Mouse (Mus musculus): Measurements from ENCODE around the gene Lrch1.

Gene Lrch1

DNA sequence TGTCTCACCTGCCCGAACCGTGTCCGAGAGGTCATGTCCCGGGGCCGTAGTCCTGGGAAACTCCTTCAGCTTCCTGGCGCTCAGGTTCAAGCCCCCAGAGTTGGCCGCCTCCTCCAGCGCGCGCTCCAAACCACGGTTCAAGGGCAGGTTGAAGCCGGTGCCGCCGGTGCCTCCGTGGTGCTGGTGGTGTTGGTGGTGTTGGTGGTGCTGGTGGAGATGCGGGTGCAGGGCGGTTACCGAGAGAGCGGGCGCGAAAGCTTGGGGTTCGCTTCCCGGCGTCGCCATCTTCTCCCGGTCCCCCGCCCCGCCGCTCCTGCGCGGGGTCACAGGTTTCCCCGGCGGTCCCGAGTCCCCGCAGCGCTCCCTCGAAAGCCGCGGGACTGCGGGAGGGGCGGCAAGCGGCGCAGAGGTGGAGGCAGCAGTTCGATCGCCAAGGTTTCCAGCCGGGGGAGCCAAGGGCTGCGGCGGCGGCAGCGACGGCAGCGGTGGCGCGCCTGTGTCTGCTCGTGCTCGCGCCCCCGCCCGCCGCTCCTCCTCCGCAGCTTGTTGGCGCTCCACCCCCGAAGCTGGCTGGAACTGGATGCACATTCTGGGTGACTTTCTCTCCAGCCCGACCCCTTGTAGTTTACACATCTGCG, at the start of gene Lrch1:
Gene Lrch1 (minus strand): TSS at position 501 of the 638 bp plus-strand sequence.
- DNase-seq (ENCODE audit: low spot score), result peak; percentile 87

GRCm38 (mm10) chr14:74997041-74997440, 49.4 kb upstream of the Lrch1 start:
- no peak for DNase-seq (ENCODE audit: low spot score)

GRCm38 (mm10) chr14:74996556-74996955, 48.9 kb upstream of the Lrch1 start:
- DNase-seq (ENCODE audit: low spot score), result peak; percentile 23

- peak; percentile 45 for DNase-seq (ENCODE audit: low spot score)
Measured at GRCm38 (mm10) chr14:74990504-74990903, 42.8 kb upstream of the Lrch1 start.

- DNase-seq (ENCODE audit: low spot score), result no peak
Measured at GRCm38 (mm10) chr14:74989909-74990308, 42.2 kb upstream of the Lrch1 start.

DNA sequence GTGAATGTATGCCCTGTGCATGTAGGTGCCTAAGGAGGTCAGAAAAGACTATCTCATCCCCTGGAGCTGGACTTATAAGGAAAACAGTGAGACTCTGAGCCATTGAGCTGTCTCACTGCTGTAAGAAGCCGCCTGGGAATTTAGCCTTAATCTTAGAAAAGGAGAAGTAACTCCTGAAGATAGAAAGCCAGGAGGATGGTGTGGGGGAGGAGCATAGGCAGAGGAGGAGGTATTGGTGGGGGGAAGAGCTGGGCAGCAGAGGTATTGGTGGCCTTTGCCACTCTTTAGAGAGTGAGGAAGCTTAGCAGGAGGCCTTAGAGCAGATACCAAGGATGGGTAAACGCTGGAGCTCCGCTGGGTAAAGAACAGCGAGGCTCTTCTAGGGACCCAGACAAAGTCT, 41.6 kb upstream of the Lrch1 start:
- DNase-seq (ENCODE audit: low spot score), result no peak

DNA sequence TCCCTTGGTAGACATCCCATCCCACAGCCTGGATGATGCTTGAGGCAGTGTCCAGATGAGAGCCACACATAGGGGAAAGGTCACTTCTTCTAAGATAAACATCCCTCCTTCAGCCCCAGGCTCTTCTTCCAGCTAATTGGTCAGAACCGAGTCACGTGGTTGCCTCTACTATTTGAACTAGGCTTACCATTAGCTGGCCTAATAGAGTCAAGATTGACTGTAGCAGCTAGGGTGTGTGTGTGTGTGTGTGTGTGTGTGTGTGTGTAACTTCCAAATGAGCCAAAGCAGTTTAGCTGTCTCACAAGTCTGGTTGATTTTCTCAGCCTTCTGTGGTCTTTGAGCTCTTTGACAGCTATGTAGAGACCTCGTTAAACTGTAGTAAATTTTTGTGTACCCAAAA, 38.9 kb upstream of the Lrch1 start:
- no peak for DNase-seq (ENCODE audit: low spot score)

DNA sequence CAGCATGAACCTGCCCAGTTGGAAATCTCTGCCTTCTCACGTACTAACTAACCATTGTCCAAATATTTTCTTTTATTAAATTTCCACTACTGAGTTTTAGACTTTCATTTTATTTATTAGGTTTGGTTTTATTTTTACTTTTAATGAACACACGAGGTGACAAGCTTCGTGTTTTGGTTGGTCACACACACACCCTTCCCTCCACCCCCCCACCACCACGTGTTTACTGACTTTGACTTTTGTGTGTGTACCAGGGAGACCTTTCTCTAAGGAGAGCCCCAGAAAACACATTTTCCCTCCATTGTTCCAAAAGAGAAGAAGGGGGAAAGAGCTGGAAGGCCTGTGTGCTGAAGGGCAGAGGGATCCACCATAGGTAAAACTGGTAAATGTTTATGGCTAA, 38.0 kb upstream of the Lrch1 start:
- no peak for DNase-seq (ENCODE audit: low spot score)

DNA sequence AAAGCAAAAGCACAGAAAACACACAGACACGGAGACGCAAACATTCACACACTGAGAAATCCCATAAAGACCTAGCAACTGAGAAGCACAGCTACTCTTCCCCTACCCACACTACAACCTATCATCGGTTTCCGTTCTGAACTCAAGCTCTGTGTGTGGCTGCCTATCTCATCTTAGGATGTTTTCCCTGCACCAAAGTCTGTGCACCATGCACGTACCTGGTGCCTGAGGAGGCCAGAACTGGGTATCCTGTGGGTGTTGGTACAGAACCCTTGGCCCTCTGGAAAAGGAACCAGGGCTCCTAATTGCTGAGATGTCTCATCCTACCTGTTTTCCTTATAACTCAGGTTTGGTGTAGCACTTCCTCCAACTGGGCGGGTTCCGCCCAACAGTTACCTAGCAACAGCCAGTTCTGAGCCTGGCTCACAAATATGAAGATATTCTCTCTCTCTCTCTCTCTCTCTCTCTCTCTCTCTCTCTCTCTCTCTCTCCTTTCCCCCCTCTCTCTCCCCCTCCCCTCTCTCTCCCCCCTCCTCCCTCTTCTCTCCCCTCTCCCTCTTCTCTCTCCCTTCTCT, 37.2 kb upstream of the Lrch1 start:
- DNase-seq (ENCODE audit: low spot score), result peak; percentile 70

GRCm38 (mm10) chr14:74983079-74983478, 35.4 kb upstream of the Lrch1 start:
- no peak for DNase-seq (ENCODE audit: low spot score)

- no peak for DNase-seq (ENCODE audit: low spot score)
Measured at GRCm38 (mm10) chr14:74981016-74981415, 33.3 kb upstream of the Lrch1 start.

- no peak for DNase-seq (ENCODE audit: low spot score)
Measured at GRCm38 (mm10) chr14:74976972-74977371, 29.3 kb upstream of the Lrch1 start.

DNA sequence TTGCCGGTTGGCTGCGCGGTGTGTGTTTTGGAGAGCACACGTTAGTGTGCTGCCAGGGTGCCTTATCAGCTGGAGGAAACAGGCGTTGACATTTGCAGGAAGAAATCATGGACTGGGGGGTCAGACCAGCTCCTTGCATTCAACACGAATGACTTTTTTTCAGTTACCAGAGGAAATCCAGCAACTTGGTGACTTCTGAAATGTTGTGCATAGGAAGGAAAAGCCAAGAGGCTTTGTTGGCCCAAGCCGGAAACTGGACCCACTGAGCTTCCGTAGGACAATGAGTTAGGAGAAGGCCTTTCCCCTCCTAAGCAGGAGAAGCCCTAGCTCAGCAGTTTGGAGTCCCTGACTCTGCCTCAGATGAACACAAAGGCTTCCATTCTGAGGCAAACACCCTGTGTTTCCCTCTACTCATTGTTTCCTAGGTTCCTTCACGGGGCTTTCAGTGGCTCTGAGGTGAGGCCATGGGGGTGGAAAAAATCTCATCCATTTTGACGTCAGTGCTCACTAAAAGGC, 26.5 kb upstream of the Lrch1 start:
- DNase-seq (ENCODE audit: low spot score), result no peak

DNA sequence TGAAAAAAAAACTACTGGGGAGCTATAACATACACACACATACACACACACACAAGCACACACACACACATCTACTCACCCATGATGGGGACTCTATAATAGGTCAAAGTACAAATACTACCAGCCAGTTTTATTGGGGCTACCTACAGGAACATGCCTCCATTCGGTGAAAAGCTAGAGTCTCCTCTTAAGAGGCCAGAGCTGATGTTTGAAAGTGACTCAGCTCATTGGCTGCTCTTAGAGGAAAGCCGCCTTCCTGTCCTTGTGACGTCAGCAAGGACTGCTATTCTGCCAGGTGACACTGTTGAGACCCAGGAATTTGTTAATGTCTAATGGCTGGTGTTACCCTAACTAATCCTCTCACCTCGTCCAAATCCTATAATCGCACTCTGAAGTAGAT, 25.0 kb upstream of the Lrch1 start:
- DNase-seq (ENCODE audit: low spot score), result no peak

DNA sequence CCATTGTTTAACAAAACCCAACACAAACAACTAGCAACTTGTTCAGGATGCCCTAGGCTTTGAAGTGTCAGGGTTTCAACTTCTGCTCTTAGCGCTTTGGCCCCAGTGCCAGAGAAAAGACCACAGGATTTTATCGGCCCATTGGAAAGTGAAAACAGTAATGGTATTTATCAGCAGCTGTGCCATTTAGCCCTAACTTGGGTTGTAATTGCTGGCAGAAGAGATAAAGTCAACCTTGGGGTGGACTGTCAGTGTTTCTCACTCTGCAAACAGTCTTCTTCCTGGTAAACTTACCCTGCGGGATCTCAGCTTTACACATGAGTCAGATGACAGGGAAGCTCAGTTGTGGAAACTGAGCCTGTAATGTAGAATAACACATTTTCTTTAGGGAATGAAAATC, 24.5 kb upstream of the Lrch1 start:
- no peak for DNase-seq (ENCODE audit: low spot score)

GRCm38 (mm10) chr14:74963402-74963764, 15.7 kb upstream of the Lrch1 start:
- no peak for DNase-seq (ENCODE audit: low spot score)

DNA sequence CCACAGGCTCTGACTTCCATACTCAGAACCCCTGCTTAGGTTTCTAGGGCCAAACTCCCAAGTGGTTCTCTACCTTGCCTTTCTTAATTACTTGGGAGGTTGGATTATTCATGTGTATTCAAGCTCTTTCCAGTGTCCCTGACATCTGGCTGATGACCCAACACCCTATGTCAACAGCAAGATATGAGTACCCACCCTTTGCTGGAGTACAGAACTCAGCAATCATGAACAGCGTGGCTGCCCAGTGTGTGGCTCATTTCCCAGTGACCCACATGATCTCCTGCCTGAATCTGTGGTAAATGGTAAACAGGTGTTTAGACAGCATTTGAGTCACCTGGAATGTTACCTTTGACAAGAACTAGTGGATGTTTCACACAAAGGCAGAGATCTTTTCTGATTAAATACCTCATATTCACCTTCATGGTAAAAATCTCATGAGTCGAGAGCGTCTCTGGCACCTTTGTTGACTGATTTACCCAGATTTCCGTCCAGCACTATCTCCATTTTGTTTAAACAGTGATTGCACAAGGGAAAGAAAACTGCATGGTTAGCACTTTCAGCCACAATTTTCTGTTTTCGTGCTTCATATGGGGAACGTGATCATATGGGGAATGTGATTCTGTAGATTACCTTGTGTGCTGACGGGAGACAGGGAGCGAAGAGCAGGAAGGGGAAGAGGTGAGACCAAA, 15.2 kb upstream of the Lrch1 start:
- no peak for DNase-seq (ENCODE audit: low spot score)

- no peak for DNase-seq (ENCODE audit: low spot score)
Measured at GRCm38 (mm10) chr14:74960568-74960967, 12.9 kb upstream of the Lrch1 start.

- DNase-seq (ENCODE audit: low spot score), result no peak
Measured at GRCm38 (mm10) chr14:74956702-74957101, 9.0 kb upstream of the Lrch1 start.

GRCm38 (mm10) chr14:74956234-74956633, 8.6 kb upstream of the Lrch1 start:
- DNase-seq (ENCODE audit: low spot score), result no peak

- DNase-seq (ENCODE audit: low spot score), result peak; percentile 69
Measured at GRCm38 (mm10) chr14:74948426-74949240, 957 bp upstream of the Lrch1 start.

DNA sequence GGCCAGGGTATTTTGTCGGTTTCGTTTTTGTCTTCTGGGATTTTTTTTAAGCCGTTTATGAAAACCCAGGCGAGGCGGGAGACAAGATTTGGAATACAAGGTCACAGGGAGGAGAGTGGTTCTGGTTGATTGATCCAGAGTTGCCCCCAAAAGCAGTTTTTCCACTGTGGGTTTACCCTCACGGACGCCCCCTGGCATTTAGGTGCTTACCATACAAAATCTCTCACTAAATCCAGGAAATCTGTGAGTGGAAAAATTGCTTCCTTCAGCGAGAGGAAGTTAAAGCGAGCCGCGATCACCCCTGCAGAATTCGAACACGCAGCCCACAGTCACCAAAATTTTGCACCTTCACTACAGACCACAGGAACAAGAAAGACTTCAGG, 329 bp upstream of the Lrch1 start:
- no peak for DNase-seq (ENCODE audit: low spot score)
